8 mouse cellular contexts compared by ENCODE assay signal in genomic region chr6:94986346-94986745, GRCm38 (mm10).
DNase-seq lines count a peak whose midpoint lies in the region; ATAC-seq lines count a peak whose summit lies in the region.

No protein-coding gene starts in this region.

- H3K27me3 ChIP-seq in forebrain, embryonic 16.5 days (replicated peaks; ENCODE audit: control insufficient read depth, insufficient read depth, low read length), result no peaks in the 10 kb centered on the region
- no peaks in the 10 kb centered on the region for H3K27me3 ChIP-seq in kidney, embryonic 14.5 days (ENCODE audit: control insufficient read depth, insufficient read depth, low read length)
- no peaks in the 10 kb centered on the region for H3K27me3 ChIP-seq in lung, embryonic 15.5 days
- no peaks in the 10 kb centered on the region for H3K27me3 ChIP-seq in stomach, embryonic 15.5 days (replicated peaks)

- H3K4me2 ChIP-seq in forebrain, embryonic 16.5 days (ENCODE audit: low read length), result no peak overlapping the region
- H3K4me2 ChIP-seq in kidney, embryonic 14.5 days (replicated peaks; ENCODE audit: low read depth, low read length), result no peak overlapping the region
- no peak overlapping the region for H3K4me2 ChIP-seq in lung, embryonic 15.5 days
- no peak overlapping the region for H3K4me2 ChIP-seq in stomach, embryonic 15.5 days

- no peak overlapping the region for H3K4me3 ChIP-seq in forebrain, embryonic 16.5 days (replicated peaks; ENCODE audit: low read length)
- H3K4me3 ChIP-seq in kidney, embryonic 14.5 days (ENCODE audit: low read length), result no peak overlapping the region
- H3K4me3 ChIP-seq in lung, embryonic 15.5 days, result no peak overlapping the region
- H3K4me3 ChIP-seq in stomach, embryonic 15.5 days (replicated peaks), result no peak overlapping the region

- no peaks in the 10 kb centered on the region for H3K4me1 ChIP-seq in forebrain, embryonic 16.5 days (replicated peaks; ENCODE audit: control insufficient read depth, insufficient read depth, low read length)
- H3K4me1 ChIP-seq in kidney, embryonic 14.5 days (ENCODE audit: control insufficient read depth, insufficient read depth, low read length), result no peaks in the 10 kb centered on the region
- H3K4me1 ChIP-seq in lung, embryonic 15.5 days, result no peaks in the 10 kb centered on the region
- no peaks in the 10 kb centered on the region; the same call in 1 of the 2 replicates for H3K4me1 ChIP-seq in stomach, embryonic 15.5 days

- ATAC-seq in forebrain, embryonic 16.5 days, result peak; percentile 90
- ATAC-seq in kidney, embryonic 14.5 days (ENCODE audit: low FRiP score, low TSS enrichment), result peak; percentile 66; the same call in 1 of the 2 replicates
- ATAC-seq in lung, embryonic 15.5 days (ENCODE audit: borderline replicate concordance, extremely low read depth, low FRiP score, low TSS enrichment), result peak; percentile 81
- ATAC-seq in stomach, embryonic 15.5 days (ENCODE audit: insufficient read depth, low FRiP score, low read depth), result peak; percentile 72; the same call in 1 of the 2 replicates

- peak; percentile 15 for DNase-seq in adrenal gland, adult 2 months
- no peak for DNase-seq in adrenal gland, postnatal 4 days (ENCODE audit: low spot score in 2 of 2)
- DNase-seq in urinary bladder, postnatal 25 days (ENCODE audit: low spot score), result peak; percentile 3
- DNase-seq in urinary bladder, postnatal 14 days (ENCODE audit: low spot score), result no peak

- no peaks in the 10 kb centered on the region for H3K36me3 ChIP-seq in forebrain, embryonic 16.5 days (ENCODE audit: control insufficient read depth, insufficient read depth)
- H3K36me3 ChIP-seq in kidney, embryonic 14.5 days (ENCODE audit: control insufficient read depth, insufficient read depth, low read length), result no peaks in the 10 kb centered on the region
- H3K36me3 ChIP-seq in lung, embryonic 15.5 days, result no peaks in the 10 kb centered on the region
- no peaks in the 10 kb centered on the region for H3K36me3 ChIP-seq in stomach, embryonic 15.5 days

- WGBS in forebrain, embryonic 16.5 days, result 19% methylated on average over 4 of the region's 4 CpGs
- WGBS in kidney, embryonic 14.5 days, result 20% methylated on average over 4 of the region's 4 CpGs
- 9% methylated on average over 4 of the region's 4 CpGs for WGBS in lung, embryonic 15.5 days
- 13% methylated on average over 4 of the region's 4 CpGs for WGBS in stomach, embryonic 15.5 days

- H3K27ac ChIP-seq in forebrain, embryonic 16.5 days (ENCODE audit: low read length), result no peak overlapping the region
- H3K27ac ChIP-seq in kidney, embryonic 14.5 days (ENCODE audit: low read depth, low read length), result no peak overlapping the region
- no peak overlapping the region for H3K27ac ChIP-seq in lung, embryonic 15.5 days
- H3K27ac ChIP-seq in stomach, embryonic 15.5 days, result no peak overlapping the region

- H3K9me3 ChIP-seq in forebrain, embryonic 16.5 days (ENCODE audit: control insufficient read depth, low read length), result no peaks in the 10 kb centered on the region
- H3K9me3 ChIP-seq in kidney, embryonic 14.5 days (ENCODE audit: control insufficient read depth, low read length), result no peaks in the 10 kb centered on the region
- no peaks in the 10 kb centered on the region for H3K9me3 ChIP-seq in lung, embryonic 15.5 days
- no peaks in the 10 kb centered on the region for H3K9me3 ChIP-seq in stomach, embryonic 15.5 days

- no peak overlapping the region for H3K9ac ChIP-seq in forebrain, embryonic 16.5 days (replicated peaks; ENCODE audit: low read depth, low read length)
- H3K9ac ChIP-seq in kidney, embryonic 14.5 days (ENCODE audit: low read depth, low read length), result no peak overlapping the region
- H3K9ac ChIP-seq in lung, embryonic 15.5 days, result no peak overlapping the region
- H3K9ac ChIP-seq in stomach, embryonic 15.5 days, result no peak overlapping the region

Comparison
In these comparisons a context has a peak if more than half of its experiments do, and no peak if none do; other contexts are left out.
1. DNase-seq: peak in adrenal gland, adult 2 months (single experiment) and urinary bladder, postnatal 25 days (single experiment); none in adrenal gland, postnatal 4 days (0 of 2) and urinary bladder, postnatal 14 days (single experiment).
2. Peak in every context shown above with its lines, with median percentiles within 50 percentile points of each other: ATAC-seq.